Mouse (Mus musculus) small intestine, adult 2 months (tissue): Measurements from ENCODE around the gene Mcidas.

ENCODE experiments used
- CTCF ChIP-seq: fragments of 200-500 bp; IDR thresholded peaks from 2 replicates; pipeline ENCODE4 v1.5.1; 2012; ENCODE audit warnings: low read depth, mild to moderate bottlenecking, control low read depth, inconsistent platforms, low read length, moderate library complexity, mixed read lengths; ENCODE audit not compliant: insufficient replicate concordance, insufficient read length; ENCODE audit errors: extremely low read depth
- POLR2A ChIP-seq: fragments of 200-500 bp; IDR thresholded peaks from 2 replicates; pipeline ENCODE4 v1.6.1; 2012; ENCODE audit warnings: low read depth, mild to moderate bottlenecking, control low read depth, inconsistent platforms, low read length, moderate library complexity

DNA sequence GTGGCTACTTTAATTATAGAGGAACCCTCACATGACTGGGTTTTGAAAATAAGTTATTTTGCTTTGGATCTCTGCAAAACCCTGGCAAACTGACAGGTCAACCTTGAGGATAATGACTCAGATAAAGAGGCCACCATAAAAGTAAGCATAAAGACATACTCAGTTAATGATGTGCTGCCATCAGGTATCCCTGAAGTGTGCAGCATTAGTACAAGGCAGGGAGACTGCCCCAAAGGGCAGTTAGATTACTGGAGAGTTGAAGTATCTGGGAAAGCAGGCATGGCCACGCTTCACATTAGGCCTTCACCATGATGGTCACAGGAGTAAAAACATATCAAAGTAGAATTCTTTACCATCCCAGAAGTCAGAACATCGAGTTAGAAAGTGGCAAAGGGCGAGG lies 51.2 kb downstream of the Mcidas start:
- TF ChIP-seq CTCF (no peak), POLR2A (no peak)
